Mouse (Mus musculus) small intestine, adult 2 months (tissue): Measurements from ENCODE around the gene Fbxo24.

Experiments
- CTCF ChIP-seq: fragments of 200-500 bp; IDR thresholded peaks from 2 replicates; pipeline ENCODE4 v1.5.1; 2012; ENCODE audit warnings: low read depth, mild to moderate bottlenecking, control low read depth, inconsistent platforms, low read length, moderate library complexity, mixed read lengths; ENCODE audit not compliant: insufficient replicate concordance, insufficient read length; ENCODE audit errors: extremely low read depth
- POLR2A ChIP-seq: fragments of 200-500 bp; IDR thresholded peaks from 2 replicates; pipeline ENCODE4 v1.6.1; 2012; ENCODE audit warnings: low read depth, mild to moderate bottlenecking, control low read depth, inconsistent platforms, low read length, moderate library complexity

DNA sequence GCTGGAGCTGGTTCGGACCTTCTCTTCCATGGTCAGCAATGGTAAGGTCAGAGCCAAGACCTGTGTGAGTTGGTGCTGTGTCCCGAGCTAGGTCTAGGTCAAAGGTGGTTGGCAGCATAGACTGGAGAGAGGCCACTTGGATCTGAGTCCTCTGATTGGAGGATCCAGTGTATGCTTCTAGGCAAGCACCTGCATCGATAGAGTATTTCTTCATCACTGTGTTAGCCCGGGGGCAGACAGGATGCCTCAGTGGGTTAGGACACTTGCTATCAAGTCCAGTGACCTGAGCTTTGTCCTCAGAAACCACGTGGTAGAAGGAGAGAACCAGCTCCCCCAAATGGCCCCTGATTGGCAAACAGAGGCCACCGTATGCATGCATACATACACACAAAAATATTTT is 48.6 kb downstream of the Fbxo24 start:
- TF ChIP-seq CTCF (no peak), POLR2A (no peak)
